Mouse (Mus musculus) layer of hippocampus, adult 2 months (tissue): ENCODE measurements around the gene Vgll4. TPM values are rescaled to one million over a fixed set of nuclear protein-coding genes. Genes with fewer than 3 reads are reported as not detected.
"Not testable (repeated sequence)": the region's sequence is repeated elsewhere in the genome, so short reads cannot be mapped to it uniquely, and the experiment has no call there.

ENCODE experiments used
- DNase-seq, 2 experiments: peaks; one replicate each; pipeline ENCODE4 v3.0.0; 2022; ENCODE audit warnings: low spot score in 2 of 2
- H3K27ac ChIP-seq: fragments of 200-600 bp; 2 replicates; pipeline ENCODE4 v1.8.1; 2022
- H3K4me3 ChIP-seq: fragments of 200-600 bp; 2 replicates; pipeline ENCODE4 v1.8.1; 2022; ENCODE audit warnings: mild to moderate bottlenecking
- CTCF ChIP-seq: fragments of 200-600 bp; conservative IDR thresholded peaks from 2 replicates; pipeline ENCODE4 v1.8.1; 2022; ENCODE audit warnings: antibody characterized with exemption, mild to moderate bottlenecking, moderate library complexity
- total RNA-seq, 2 experiments: library from RNA; stranded (reverse); gene quantifications; 2 replicates each; pipeline ENCODE4 v1.2.3; 2021

Gene Vgll4
- total RNA-seq, 2 experiments from 2014 or later: 44.2 to 44.8 TPM

DNA sequence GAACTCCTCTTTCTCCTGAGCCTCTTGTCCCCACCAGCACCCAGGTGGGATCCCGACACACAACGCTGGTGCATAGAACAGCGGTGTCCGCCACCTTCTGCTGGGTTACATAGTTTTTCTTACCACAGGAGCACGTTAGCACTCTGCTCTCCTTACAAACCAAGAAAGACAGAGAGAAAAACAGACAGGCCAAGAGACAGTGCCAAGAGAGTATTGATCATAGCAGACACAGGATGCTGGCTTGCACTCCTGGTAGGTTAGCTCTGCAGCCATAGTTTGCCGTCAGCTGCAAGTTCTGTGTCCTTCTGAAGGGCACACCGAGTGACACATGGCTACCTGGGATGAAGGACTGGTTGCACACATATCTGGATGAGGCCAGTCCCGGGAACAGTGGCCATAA, 39.1 kb downstream of the Vgll4 start:
- Histone ChIP-seq H3K4me3 (no peak overlapping the region), H3K27ac (peak overlapping the region; percentile 64; the same call in 1 of the 2 replicates)
- DNase-seq: no peak
- no peak for TF ChIP-seq CTCF

GRCm38 (mm10) chr6:114930038-114930591, 39.7 kb downstream of the Vgll4 start:
- TF ChIP-seq CTCF: no peak
- Histone ChIP-seq H3K27ac (peak overlapping the region; percentile 64; the same call in 1 of the 2 replicates), H3K4me3 (no peak overlapping the region)
- peak in 1 of 2 experiments; percentile 10 for DNase-seq

DNA sequence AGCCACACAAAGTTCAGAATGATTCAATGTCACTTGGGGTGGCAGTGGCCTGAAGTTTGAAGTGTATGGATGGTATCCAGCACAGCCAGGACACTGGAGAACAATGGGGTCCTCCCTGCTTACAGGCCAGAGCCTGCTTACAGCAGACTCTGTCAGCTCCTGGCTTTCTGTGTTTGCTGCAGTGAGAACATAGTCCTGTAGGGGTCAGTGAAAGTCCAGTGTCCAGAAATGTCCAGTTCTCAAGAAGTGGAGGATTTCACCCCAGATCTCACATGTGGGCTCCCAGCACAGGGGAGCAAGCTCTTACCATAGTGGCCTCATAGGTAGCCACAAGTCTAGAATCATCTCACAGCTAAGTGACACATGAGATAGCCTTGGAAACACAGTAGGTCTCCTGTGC, 40.4 kb downstream of the Vgll4 start:
- H3K4me3 ChIP-seq: no peak overlapping the region
- 0 out of 2 replicates have a peak overlapping the region, but pooled peaks have one; percentile 48 for H3K27ac ChIP-seq
- peak; percentile 80 for TF ChIP-seq CTCF
- peak in 1 of 2 experiments; percentile 40 for DNase-seq

DNA sequence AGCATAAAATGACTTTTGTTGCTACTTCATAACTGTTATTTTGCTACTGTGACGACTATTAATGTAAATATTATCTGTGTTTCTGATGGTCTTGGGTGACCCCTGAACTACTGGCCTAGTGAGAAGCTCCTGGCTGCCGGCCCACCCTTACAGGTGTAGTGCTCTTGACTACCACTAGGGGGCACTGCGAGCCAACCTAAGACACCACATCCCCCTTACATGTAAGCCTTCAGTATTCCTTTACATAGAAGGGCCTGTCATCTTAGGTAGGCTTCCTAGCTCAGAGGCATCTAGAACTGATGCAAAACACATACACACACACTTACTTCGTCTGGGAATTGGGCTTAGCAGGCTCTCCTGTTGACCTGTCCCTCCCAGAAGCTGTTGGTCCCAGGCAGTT, 41.3 kb downstream of the Vgll4 start:
- peak; percentile 97 for TF ChIP-seq CTCF
- Histone ChIP-seq H3K4me3 (no peak overlapping the region), H3K27ac (no peak overlapping the region)
- DNase-seq: peak in 1 of 2 experiments; percentile 74

- Histone ChIP-seq H3K4me3 (no peak overlapping the region), H3K27ac (no peak overlapping the region)
- no peak for DNase-seq
- peak; percentile 62 for TF ChIP-seq CTCF
Measured at GRCm38 (mm10) chr6:114927400-114927799, 42.4 kb downstream of the Vgll4 start.

- H3K27ac ChIP-seq: no peak overlapping the region
- no peak for DNase-seq
- H3K4me3 ChIP-seq: no peak overlapping the region
- peak; percentile 76 for TF ChIP-seq CTCF
Measured at GRCm38 (mm10) chr6:114926369-114927157, 43.2 kb downstream of the Vgll4 start.

GRCm38 (mm10) chr6:114925196-114925595, 44.6 kb downstream of the Vgll4 start:
- Histone ChIP-seq H3K27ac (no peak overlapping the region), H3K4me3 (no peak overlapping the region)
- no peak for TF ChIP-seq CTCF
- no peak for DNase-seq

GRCm38 (mm10) chr6:114922355-114923096, 47.3 kb downstream of the Vgll4 start:
- peak; percentile 71 for TF ChIP-seq CTCF
- H3K27ac ChIP-seq: not testable (repeated sequence)

DNA sequence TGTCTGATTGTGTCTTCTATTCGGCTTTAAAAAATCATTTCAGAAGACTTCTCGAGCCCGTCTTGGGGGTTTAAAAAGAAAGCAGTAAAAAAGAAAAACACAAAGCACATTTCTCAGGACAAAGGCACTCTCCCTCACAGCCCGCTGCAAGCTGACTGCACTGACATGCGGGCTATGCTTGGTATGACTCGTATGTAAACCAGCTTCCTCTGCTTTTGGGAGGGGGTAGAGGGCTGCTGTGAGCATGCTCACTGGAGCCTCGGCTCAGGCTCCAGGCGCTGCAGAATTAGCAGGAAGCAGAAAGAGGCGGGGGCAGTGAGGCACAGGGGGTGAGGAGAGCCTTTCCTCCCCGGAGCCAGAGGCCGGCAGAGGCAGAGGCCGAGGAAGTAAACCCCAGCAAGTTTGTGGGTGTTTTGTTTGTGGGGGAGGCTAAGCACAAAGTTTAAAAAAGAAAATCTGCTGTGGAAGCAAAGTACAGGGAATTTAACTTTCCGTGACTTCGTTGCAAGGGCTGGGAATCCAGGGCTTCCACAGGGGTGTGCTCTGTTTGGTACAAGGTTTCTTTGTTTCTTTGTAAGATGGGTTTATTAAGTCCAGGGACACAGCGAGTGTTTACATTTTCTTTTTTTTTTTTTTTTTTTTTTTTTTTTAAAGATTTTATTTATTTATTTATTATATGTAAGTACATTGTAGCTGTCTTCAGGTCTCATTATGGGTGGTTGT, 48.0 kb downstream of the Vgll4 start:
- Histone ChIP-seq H3K4me3 (peak overlapping the region; percentile 76), H3K27ac (peak overlapping the region; percentile 88)
- peak; percentile 67 to 84 for DNase-seq
- no peak; the same call in 1 of the 2 replicates for TF ChIP-seq CTCF

More at GRCm38 (mm10) chr6:114922355-114923096, 47.3 kb downstream of the Vgll4 start:
- DNase-seq, H3K4me3 ChIP-seq: not testable (repeated sequence)

DNA sequence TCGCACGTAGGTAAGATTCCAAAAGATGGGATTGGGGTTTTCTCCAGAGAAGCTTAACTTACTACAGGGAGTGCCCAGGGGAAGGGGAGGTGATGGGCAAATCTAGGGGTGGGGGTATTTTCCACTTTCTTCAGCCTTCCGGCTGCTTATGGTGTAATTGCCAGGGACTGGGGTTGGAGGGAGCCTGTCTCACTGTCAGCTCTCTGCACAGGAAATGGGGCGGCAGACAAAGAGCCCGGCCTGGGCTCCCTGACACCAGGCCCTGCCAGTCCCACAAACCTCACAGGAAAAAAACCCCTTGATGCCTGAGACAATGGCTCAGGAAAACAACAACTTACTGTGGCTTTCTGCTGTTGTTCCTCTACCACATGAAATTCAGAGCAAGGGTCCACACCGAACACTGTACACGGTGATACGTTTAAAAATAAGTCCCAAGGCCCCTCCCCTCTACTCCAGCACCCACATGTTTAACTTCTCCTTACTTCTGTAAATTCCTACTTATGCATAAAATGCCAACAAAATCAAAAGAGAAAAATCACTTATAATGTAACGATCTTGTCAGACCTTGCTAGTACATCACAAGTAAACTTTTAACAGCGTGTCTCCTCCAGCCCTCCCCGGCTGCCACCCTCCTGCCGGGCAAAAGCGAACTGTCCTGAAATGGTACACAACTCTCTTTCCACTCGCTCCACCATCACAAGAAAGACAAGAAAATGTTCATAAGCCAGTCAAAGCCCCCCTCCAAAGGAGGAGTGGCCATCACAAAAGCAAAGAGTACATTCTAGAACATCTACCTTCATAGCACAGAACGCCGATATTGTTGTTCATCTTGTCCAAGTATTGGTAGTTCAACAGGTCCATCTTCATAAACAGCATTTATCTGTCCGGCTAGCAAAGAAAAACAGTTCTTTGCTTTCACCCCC, 49.0 kb downstream of the Vgll4 start:
- TF ChIP-seq CTCF: 0 out of 2 replicates have a peak, but pooled peaks have one; percentile 15
- DNase-seq: no peak
- H3K4me3 ChIP-seq: peak overlapping the region; percentile 76
- peak overlapping the region; percentile 88 for H3K27ac ChIP-seq

DNA sequence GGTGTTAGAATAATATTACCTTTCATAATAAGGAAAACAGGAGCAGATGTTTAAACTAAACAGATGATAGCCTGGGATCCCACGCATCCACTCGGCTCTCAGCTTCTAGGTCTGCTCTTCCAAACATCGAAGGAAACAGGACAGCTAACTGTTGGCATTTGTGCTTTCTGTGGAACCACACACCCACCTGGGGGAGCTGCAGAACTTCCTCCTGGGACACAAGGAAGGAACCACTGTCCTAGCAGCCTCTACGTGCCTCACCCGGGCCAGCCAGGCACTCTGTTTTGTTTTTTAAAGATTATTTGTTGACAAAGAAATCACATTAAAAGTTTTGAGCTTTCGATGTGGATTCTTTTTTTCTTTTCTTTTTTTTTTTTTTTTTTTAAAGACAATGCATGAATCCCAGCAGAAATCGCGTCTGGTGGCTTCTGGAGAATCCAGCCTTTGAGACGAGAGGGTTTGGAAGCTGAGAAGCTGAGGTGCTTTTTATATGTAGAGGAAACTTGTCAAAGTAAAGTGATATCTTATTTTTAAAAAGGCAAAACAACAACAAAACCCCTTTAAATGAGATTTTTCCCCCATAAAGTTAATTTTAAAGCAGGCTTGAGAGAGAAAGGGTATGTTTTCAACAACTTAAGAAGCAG, 50.0 kb downstream of the Vgll4 start:
- Histone ChIP-seq H3K27ac (peak overlapping the region; percentile 88), H3K4me3 (peak overlapping the region; percentile 76)
- TF ChIP-seq CTCF: peak; percentile 23
- DNase-seq: no peak
